Mouse (Mus musculus): ENCODE measurements around the gene Pet2. TPM values are rescaled to one million over a fixed set of nuclear protein-coding genes. Genes with fewer than 3 reads are reported as not detected.

Gene Pet2
- not detected in 2 replicates for polyA plus RNA-seq (2015; fragmentation: Nextera tagmentation; extraction: Ambion mirVana)

DNA sequence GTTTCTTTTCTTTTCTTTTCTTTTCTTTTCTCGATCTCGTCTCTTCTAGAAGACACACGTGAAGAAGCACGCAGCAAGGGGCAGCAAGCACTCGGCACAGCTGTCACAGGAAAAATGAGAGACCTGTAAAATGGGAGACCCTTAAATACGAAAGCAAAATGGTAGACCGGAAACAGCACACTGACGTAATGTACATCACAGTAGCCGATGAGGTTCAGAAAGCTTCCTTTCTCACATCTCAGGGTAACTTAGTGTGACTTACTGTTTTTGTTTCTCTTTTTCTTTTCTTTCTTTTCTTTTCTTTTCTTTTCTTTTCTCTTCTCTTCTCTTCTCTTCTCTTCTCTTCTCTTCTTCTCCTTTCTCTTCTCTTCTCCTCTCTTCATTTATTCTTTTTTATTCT is at the start of gene Pet2:
TSS of gene Pet2 (minus strand) at position 101 of the 400 bp plus-strand sequence.

All from urinary bladder, postnatal 0 days (tissue).